In the genomic region with DNA sequence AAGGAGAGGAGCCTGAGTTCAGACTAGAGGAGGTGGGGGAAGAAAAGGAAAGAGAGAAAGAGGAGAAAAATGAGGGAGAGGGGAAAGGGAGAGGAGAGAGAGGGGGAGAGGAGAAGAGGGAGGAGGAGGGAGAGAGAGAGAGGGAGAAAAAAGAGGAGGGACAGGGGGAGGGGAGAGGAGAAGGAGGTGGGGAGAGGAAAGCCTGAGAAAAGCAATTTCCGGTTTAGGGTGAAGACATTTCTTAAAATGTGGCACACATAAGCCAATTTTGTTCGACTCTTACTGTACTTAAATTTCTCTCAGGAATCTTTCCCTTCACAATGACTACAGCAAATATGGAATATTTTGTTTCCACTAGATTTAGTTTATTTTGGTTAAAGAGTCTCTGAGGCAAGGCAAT, we compare ENCODE assay signal across 25 mouse cellular contexts. TPM values are rescaled to one million over a fixed set of nuclear protein-coding genes. Genes with fewer than 3 reads are reported as not detected.
DNase-seq lines count a peak whose midpoint lies in the region; ATAC-seq and TF ChIP-seq lines count a peak whose summit lies in the region.
"Had no signal": no experiment of that assay in that cellular context is flagged by ENCODE, and none has a peak within 500 bp of the region (broad histone marks: within the 10 kb centered on the region; RNA-seq: fewer than 3 reads in every experiment).

No protein-coding gene starts in this region.

- no peaks in the 10 kb centered on the region for H3K79me2 ChIP-seq in heart, adult 2 months (replicated peaks; ENCODE audit: control insufficient read depth, insufficient read depth, low read length)

- TF ChIP-seq CTCF in heart, adult 2 months (IDR thresholded peaks at IDR 0.05), result no peak

- no peak overlapping the region for H3K9ac ChIP-seq in heart, adult 2 months (ENCODE audit: low read depth, low read length)
- no peak overlapping the region for H3K9ac ChIP-seq in heart, embryonic 15.5 days
- no peak overlapping the region for H3K9ac ChIP-seq in embryonic facial prominence, embryonic 15.5 days
- no peak overlapping the region for H3K9ac ChIP-seq in hindbrain, embryonic 16.5 days (ENCODE audit: low read depth, low read length)
- H3K9ac ChIP-seq: forebrain, embryonic 13.5 days; hindbrain, embryonic 13.5 days; liver, postnatal 0 days; midbrain, embryonic 13.5 days had no signal

- intact Hi-C loops in heart, adult 2 months (cut with DNase I), result loop anchor here (5.0 kb wide), 1 partner anchor 37 kb away; no protein-coding TSS in a partner anchor

- H3K27ac ChIP-seq in heart, adult 2 months, result peak overlapping the region; percentile 45
- peak overlapping the region; percentile 43; the same call in 1 of the 2 replicates for H3K27ac ChIP-seq in heart, embryonic 15.5 days
- H3K27ac ChIP-seq in embryonic facial prominence, embryonic 10.5 days (replicated peaks), result peak overlapping the region; percentile 54
- H3K27ac ChIP-seq in embryonic facial prominence, embryonic 15.5 days (replicated peaks), result no peak overlapping the region
- no peak overlapping the region for H3K27ac ChIP-seq in hindbrain, embryonic 16.5 days (ENCODE audit: low read depth, low read length)
- H3K27ac ChIP-seq: forebrain, embryonic 13.5 days; hindbrain, embryonic 13.5 days; kidney, postnatal 0 days; midbrain, embryonic 13.5 days had no signal

- H3K36me3 ChIP-seq in heart, adult 2 months (ENCODE audit: control insufficient read depth, insufficient read depth, low read length), result peaks cover 11% of the 10 kb centered on the region
- peaks cover 7% of the 10 kb centered on the region for H3K36me3 ChIP-seq in heart, embryonic 15.5 days
- peaks cover 22% of the 10 kb centered on the region for H3K36me3 ChIP-seq in embryonic facial prominence, embryonic 10.5 days (replicated peaks)
- no peaks in the 10 kb centered on the region for H3K36me3 ChIP-seq in embryonic facial prominence, embryonic 15.5 days
- no peaks in the 10 kb centered on the region for H3K36me3 ChIP-seq in hindbrain, embryonic 16.5 days (ENCODE audit: control insufficient read depth, insufficient read depth, low read length)
- H3K36me3 ChIP-seq: hindbrain, embryonic 13.5 days; midbrain, embryonic 13.5 days had no signal

- no peak for TF ChIP-seq POLR2A in heart, adult 2 months (IDR thresholded peaks at IDR 0.05; ENCODE audit: insufficient read depth, low read depth, low read length)

- no peak for DNase-seq in heart, adult 2 months
- no peak for DNase-seq in heart, adult 9 months (ENCODE audit: low spot score in 2 of 2)
- no peak for DNase-seq in heart, adult 18-20 months
- DNase-seq in embryonic facial prominence, embryonic 10.5 days (ENCODE audit: low spot score), result no peak
- no peak for DNase-seq in left cerebral cortex, adult 18-20 months (ENCODE audit: low spot score in 2 of 2)
- DNase-seq: adrenal gland, postnatal 25 days; cerebellum, adult 9-10 months; kidney, adult 2 months; left cerebral cortex, postnatal 4 days; liver, postnatal 0 days; thymus, adult 18-20 months; thymus, postnatal 36 days had no signal

- peak overlapping the region; percentile 46 for H3K4me2 ChIP-seq in heart, embryonic 15.5 days
- peak overlapping the region; percentile 29 for H3K4me2 ChIP-seq in embryonic facial prominence, embryonic 15.5 days (replicated peaks)
- H3K4me2 ChIP-seq in hindbrain, embryonic 16.5 days (ENCODE audit: low read length), result no peak overlapping the region
- H3K4me2 ChIP-seq: forebrain, embryonic 13.5 days; hindbrain, embryonic 13.5 days; liver, embryonic 11.5 days; midbrain, embryonic 13.5 days had no signal

- H3K27me3 ChIP-seq in heart, adult 2 months (ENCODE audit: control insufficient read depth, insufficient read depth, low read length), result no peaks in the 10 kb centered on the region
- no peaks in the 10 kb centered on the region for H3K27me3 ChIP-seq in heart, embryonic 15.5 days
- no peaks in the 10 kb centered on the region for H3K27me3 ChIP-seq in embryonic facial prominence, embryonic 10.5 days (replicated peaks; ENCODE audit: low read depth, poor library complexity, severe bottlenecking)
- no peaks in the 10 kb centered on the region for H3K27me3 ChIP-seq in embryonic facial prominence, embryonic 15.5 days
- H3K27me3 ChIP-seq in hindbrain, embryonic 16.5 days (replicated peaks; ENCODE audit: control insufficient read depth, insufficient read depth, low read length), result no peaks in the 10 kb centered on the region
- H3K27me3 ChIP-seq: midbrain, embryonic 13.5 days had no signal

- peaks cover 4% of the 10 kb centered on the region; the same call in 1 of the 2 replicates for H3K4me1 ChIP-seq in heart, adult 2 months (ENCODE audit: control insufficient read depth, insufficient read depth, low read length)
- peaks cover 52% of the 10 kb centered on the region for H3K4me1 ChIP-seq in heart, embryonic 15.5 days (replicated peaks)
- H3K4me1 ChIP-seq in embryonic facial prominence, embryonic 10.5 days, result peaks cover 89% of the 10 kb centered on the region
- peaks cover 37% of the 10 kb centered on the region for H3K4me1 ChIP-seq in embryonic facial prominence, embryonic 15.5 days
- H3K4me1 ChIP-seq in hindbrain, embryonic 16.5 days (ENCODE audit: control insufficient read depth, insufficient read depth, low read depth, low read length), result no peaks in the 10 kb centered on the region; the same call in 1 of the 2 replicates
- H3K4me1 ChIP-seq: megakaryocyte, embryonic 14.5 days had no signal

- no peak for TF ChIP-seq EP300 in heart, adult 2 months (IDR thresholded peaks at IDR 0.05; ENCODE audit: insufficient read depth, low read depth, low read length)

- H3K4me3 ChIP-seq in heart, adult 2 months, result no peak overlapping the region
- H3K4me3 ChIP-seq in heart, embryonic 15.5 days, result no peak overlapping the region
- no peak overlapping the region for H3K4me3 ChIP-seq in embryonic facial prominence, embryonic 10.5 days
- H3K4me3 ChIP-seq in embryonic facial prominence, embryonic 15.5 days (replicated peaks), result no peak overlapping the region
- no peak overlapping the region for H3K4me3 ChIP-seq in hindbrain, embryonic 16.5 days (ENCODE audit: low read length)
- H3K4me3 ChIP-seq: forebrain, embryonic 13.5 days; hindbrain, embryonic 13.5 days; megakaryocyte, embryonic 14.5 days; midbrain, embryonic 13.5 days had no signal

- no peak for ATAC-seq in heart, embryonic 15.5 days (replicated peaks; ENCODE audit: insufficient number of reproducible peaks, insufficient read depth, low FRiP score, low read depth)
- no peak for ATAC-seq in embryonic facial prominence, embryonic 15.5 days (ENCODE audit: insufficient number of reproducible peaks, low FRiP score, low TSS enrichment, low read depth)
- no peak for ATAC-seq in hindbrain, embryonic 16.5 days
- ATAC-seq: CD4-positive, CD25-positive, alpha-beta regulatory T cell, adult 4 months; forebrain, embryonic 13.5 days; inflammation-experienced regulatory T-cells, adult 6 months; liver, postnatal 0 days; midbrain, embryonic 13.5 days had no signal

- no peaks in the 10 kb centered on the region for H3K9me3 ChIP-seq in heart, embryonic 15.5 days (replicated peaks)
- no peaks in the 10 kb centered on the region for H3K9me3 ChIP-seq in embryonic facial prominence, embryonic 10.5 days
- H3K9me3 ChIP-seq in embryonic facial prominence, embryonic 15.5 days (replicated peaks), result no peaks in the 10 kb centered on the region
- H3K9me3 ChIP-seq in hindbrain, embryonic 16.5 days (ENCODE audit: control insufficient read depth, low read length), result no peaks in the 10 kb centered on the region
- H3K9me3 ChIP-seq: forebrain, embryonic 13.5 days; hindbrain, embryonic 13.5 days; midbrain, embryonic 13.5 days had no signal

- 41% methylated on average over 2 of the region's 2 CpGs for WGBS in heart, adult 2 months
- WGBS in heart, embryonic 15.5 days, result 51% methylated on average over 2 of the region's 2 CpGs
- WGBS in embryonic facial prominence, embryonic 10.5 days, result 70% methylated on average over 2 of the region's 2 CpGs
- WGBS in embryonic facial prominence, embryonic 15.5 days, result 22% methylated on average over 2 of the region's 2 CpGs
- WGBS in hindbrain, embryonic 16.5 days, result 87% methylated on average over 2 of the region's 2 CpGs

RNA-seq across cellular contexts. Expression of a gene that starts 5.3 kb away (rescaled TPM):
- total RNA-seq in heart, adult 2 months (2021), result 10 to 100 TPM; 41.3 to 41.7 TPM
- 25.6 and 47.0 TPM in 2 replicates for polyA plus RNA-seq in heart, adult 2 months (2012; rRNA removed)
- polyA plus RNA-seq in heart, embryonic 15.5 days (2015; fragmentation: Nextera tagmentation; extraction: Ambion mirVana), result 35.6 and 44.8 TPM in 2 replicates
- 10 to 100 TPM; 42.7 to 51.6 TPM for total RNA-seq in heart, adult 18-20 months (2021)
- polyA plus RNA-seq in embryonic facial prominence, embryonic 10.5 days (2016; fragmentation: Nextera tagmentation; extraction: Ambion mirVana), result 30.8 and 36.4 TPM in 2 replicates
- polyA plus RNA-seq in embryonic facial prominence, embryonic 15.5 days (2015; fragmentation: Nextera tagmentation; extraction: Ambion mirVana), result 47.1 and 56.9 TPM in 2 replicates
- 1 to 10 TPM; 3.3 to 3.4 TPM for total RNA-seq in left cerebral cortex, adult 18-20 months (2021)
- 5.9 and 8.7 TPM in 2 replicates for polyA plus RNA-seq in hindbrain, embryonic 16.5 days (2015; fragmentation: Nextera tagmentation; extraction: Ambion mirVana)
- total RNA-seq: monocyte, adult 5-6 weeks; neutrophil, adult 5-6 weeks had no signal
- polyA plus RNA-seq: CD4-positive, CD25-positive, alpha-beta regulatory T cell, adult 4 months; inflammation-experienced regulatory T-cells, adult 6 months had no signal

Comparison
In these comparisons a context has a peak if more than half of its experiments do, and no peak if none do; other contexts are left out.
1. H3K27ac ChIP-seq: peak in heart, adult 2 months (single experiment), heart, embryonic 15.5 days (single experiment) and embryonic facial prominence, embryonic 10.5 days (single experiment); none in embryonic facial prominence, embryonic 15.5 days (single experiment) and hindbrain, embryonic 16.5 days (single experiment).